Mouse (Mus musculus): ENCODE results near the gene Tlr7.

DNA sequence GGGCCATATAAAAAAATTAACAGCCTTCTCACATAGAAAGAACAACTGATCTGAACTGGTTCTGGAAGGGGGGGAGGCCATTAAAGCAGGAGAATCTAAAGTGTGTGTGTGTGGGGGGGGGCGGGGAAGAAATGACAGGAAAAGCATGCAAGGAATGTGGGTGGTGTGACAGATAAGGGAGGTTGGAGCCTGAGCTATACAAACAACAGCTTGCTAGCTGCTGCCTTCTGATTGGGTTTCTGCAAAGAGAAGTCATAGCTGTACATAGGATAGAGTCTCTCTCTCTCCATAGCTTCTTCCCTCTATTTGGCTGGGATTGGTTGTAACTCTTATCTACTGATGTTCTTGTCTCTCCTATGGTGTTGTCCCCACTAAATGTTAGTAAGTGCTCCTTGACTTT, 2.2 kb upstream of the Tlr7 start:
- no peak for TF ChIP-seq CTCF (IDR thresholded peaks at IDR 0.05; ENCODE audit: borderline replicate concordance, extremely low read depth, insufficient read depth, insufficient read length)
- TF ChIP-seq POLR2A (IDR thresholded peaks at IDR 0.05; ENCODE audit: borderline replicate concordance, extremely low read depth, insufficient read depth, insufficient read length, poor library complexity, severe bottlenecking) = no peak
